Mouse (Mus musculus) neutrophil, adult 5-6 weeks (primary cell): Measurements from ENCODE around the gene Urad. TPM values are rescaled to one million over a fixed set of nuclear protein-coding genes. Genes with fewer than 3 reads are reported as not detected.

Experiments
- ATAC-seq: fragments of 151-379, 151-347 bp; 2 replicates; pipeline ENCODE4 v1.8.0; 2017; ENCODE audit warnings: mild to moderate bottlenecking, moderate TSS enrichment; ENCODE audit not compliant: insufficient number of reproducible peaks, poor library complexity, low FRiP score, severe bottlenecking; ENCODE audit errors: extremely low read depth
- total RNA-seq: library from RNA; stranded (forward); fragments of 200-1000 nt; gene quantifications from 2 replicates; pipeline ENCODE4 v1.2.3, GENCODE M21; 2017

The Urad gene
- total RNA-seq, 1 experiment from 2014 or later: not detected

DNA sequence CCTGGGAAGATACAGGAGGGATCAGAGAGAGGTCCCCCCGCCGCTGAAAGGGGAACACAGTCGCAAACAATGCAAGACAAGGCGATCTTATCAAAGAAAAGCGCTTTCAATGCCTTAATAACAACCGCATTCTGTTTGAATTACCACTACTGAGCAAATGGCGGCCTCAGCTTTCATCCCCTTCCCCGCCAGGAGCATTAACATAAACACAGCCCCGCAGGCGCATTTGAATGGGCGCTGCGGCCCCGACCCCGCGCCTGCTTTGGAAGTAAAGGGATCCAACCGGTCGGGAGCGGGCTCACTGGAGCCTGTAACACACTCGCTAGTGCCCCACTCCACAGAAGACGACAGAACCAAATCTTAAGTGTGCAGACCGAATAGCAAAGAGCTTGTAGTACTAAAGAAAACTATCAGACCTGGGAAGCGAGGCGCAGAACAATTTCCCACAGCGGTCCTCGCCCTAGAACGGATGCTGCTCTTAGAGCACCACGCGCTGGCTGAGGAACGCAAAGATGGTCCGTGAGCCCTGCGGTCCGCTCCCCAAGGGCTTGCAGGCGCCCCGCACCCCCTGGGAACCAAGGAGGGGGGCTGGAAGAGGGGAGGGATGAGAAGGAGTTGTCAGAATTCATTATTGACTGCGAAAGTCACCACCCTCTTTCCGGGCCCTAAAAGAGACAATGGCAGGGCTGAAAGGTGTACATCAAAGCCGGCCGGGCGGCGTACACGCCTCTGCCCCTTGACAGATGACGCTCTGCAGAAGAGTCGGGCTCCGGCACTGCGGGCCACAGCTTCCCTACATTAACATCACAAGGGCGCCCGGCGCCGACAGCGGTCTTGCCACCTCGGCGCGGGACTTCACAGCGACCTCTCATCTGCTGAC is 17.7 kb downstream of the Urad start:
- ATAC-seq: no peak

DNA sequence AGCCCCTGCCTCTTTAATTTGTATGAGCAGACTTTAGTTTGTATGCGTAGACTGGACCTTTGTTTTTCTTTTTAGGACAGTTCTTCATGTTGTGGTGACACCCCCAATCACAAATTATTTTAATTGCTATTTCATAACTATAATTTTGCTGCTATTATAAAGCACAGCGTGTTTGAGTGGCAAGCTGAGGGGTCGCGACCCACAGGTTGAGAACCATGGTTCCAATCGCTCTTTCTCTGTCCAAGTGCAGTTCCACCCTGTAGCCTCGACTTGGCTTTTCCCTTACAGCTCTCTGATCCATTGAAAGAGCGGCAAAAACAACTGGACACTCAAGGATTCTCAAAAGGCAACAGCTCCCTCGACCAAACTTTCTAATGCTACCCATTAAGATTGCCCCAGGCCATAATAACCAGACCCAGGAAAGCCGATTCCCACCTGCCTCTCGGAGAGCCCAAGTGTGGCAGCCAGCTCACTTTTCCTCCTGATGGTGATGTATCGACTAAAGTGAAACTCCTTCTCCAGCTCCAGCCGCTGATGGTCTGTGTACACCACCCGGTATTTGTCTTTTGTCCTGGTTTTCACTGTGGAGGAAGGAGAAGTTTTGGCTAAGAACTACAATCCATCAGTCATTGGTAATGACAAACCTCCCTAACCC is 19.4 kb downstream of the Urad start:
- no peak for ATAC-seq

DNA sequence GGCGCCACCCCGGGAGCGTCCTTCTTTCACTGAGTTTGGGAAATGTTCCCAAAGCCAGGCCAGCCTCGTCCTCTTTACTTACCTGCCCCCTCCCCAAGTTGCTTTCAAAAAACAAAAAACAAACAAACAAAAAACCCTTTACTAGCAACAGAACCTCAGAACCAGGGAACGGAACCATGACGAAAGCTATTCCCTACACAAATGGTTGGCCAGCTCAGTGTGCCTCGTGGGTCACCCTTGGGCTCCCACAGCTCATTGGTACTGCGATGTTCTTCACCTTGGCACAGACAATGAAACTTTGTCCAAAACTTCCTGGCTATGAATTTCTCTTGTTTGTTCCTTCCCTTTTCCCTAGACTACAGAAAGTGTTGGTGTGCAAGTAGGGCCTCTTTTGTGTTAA is 20.1 kb downstream of the Urad start:
- no peak for ATAC-seq

DNA sequence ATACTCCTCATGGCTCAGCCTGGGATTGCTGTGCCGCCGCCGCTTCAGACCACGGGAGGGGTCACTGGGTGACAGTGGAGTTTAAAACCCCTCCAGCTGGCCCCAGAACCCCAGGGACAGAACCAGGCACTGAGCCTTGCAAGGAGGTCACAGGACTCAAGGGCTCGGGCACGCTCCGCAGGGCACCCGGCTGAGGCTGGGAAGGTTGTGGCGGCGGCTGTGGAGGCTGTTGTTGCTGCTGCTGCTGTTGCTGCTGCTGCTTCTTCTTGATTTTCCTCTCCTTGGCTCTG is 20.5 kb downstream of the Urad start:
- no peak for ATAC-seq

DNA sequence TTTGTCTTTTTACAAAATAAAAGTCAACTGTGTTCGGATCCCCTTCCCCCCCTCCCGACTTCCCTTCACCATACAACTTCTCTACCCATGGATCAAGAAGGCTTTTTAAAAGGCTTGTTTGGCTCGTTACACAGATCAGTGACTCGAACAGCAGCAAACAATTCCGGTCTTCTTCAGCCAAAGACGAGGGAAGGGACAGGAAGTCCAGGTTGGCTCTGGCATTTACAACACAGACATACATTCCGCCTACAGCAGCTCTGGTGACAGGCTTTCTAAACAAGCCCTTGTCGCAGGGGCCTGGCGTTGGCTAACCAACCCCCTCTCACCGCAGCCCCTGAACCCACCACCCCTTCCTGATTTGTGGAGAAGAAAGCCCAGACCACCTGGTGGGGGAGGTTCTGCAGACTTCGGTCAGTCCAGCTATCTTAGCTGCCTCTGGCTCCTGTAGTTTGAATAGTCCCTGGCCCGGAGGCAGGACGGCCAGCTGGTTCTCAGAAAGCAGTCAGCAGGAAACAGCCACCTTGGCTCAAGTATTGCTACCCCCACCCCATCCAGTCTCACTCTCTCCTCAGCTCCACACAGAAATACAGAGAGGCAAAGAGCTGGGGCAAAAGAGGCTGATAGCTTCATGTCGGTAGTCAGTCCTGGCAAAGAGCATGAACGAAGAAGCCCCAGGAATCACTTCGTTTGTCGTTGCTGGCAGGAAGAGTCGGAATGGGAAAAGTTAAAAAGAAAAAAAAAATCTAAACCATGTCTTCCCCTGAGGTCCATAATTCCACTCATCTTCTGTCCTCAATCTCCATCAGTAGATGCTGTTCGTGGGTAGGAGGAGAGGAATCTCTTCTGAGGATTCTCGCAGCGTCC is 21.1 kb downstream of the Urad start:
- ATAC-seq: no peak

DNA sequence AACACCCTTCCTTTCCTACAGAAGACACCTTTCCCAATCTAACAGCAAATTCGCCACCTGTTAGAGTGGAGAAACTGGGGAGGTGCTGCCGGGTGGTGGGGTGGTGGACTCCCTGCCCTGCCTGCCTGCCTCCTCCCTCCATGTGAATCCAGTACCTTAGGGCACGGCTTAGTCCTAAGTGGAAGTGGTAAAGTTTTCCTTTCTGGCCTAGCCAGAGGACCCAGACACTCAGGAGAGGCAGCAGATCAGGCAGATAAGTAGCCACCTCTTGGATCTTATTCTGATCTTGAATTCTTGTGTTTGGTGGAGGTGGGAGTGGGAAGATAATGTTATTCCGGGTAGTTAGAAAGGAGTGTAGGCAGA is 22.3 kb downstream of the Urad start:
- no peak for ATAC-seq

DNA sequence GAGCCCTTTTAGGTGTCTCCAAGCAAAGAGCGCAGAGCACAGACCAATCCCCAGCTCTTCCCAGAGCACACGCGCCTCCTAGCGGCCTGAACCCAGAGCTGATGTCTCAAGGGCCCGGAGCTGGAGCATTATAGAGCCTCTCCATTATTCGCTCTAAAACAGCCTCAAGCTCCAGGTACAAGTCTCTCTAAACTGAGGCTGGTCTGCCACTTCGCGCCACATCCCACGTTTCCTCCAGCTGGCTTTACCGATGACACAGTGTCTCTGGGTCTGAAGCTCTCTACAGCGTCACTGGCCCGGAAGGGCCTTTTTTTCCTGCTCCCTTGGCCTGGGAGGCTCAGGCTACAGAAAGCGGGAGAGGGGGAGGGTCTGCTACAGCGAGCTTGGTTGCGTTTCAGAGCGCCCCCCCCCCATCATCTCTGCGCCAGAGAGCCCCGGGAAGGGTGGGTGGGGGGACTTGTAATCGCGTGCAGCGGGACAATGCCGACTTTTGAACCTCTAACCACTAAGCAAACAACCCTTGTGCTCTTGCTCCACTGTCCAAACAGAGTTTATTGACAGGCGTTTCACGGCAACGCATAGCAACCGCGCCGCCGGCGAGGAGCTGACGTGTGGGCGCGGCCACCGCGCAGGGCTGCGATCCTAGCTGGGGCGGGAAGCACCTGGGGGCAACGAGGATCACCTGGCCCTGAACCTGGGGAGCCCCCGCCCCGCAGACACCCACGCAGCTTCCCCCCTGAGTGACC is 22.8 kb downstream of the Urad start:
- peak; percentile 34; the same call in 1 of the 2 replicates for ATAC-seq

DNA sequence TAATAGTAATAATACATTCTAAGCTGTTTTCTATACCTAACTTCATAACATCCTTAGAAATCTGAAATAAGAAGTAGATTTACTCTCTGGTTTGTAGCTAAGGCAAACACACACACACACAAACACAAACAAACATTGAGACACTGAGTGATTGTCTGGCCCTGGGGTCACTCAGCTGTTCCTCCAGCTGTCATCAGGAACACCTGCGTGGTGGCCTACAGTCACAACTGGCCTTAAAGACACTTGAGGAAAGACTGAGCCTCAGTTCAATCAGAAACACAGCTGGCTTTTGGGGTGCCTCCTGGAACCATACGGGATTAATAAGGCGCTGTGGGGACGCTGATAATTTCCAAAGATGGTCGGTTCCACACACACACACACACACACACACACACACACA is 25.0 kb downstream of the Urad start:
- no peak for ATAC-seq

DNA sequence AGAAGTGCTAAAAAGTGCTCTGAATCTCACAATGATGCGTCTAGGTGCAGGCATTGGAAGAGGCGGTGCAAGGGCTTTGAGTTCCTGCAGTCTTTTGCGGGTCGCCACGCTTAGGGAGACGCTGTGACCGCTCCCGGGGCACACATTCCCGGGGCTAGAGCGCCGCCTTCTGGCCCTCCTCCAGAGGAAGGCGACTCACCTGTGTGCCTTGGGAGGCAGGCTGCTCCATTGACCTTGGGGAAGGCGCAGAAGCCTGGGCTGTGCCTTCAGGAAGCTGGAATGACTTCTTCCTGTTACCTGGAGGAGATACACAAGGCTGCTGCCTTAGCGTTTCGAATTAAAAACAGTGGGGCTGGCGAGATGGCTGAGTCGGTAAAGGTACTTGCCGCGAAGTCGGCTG is 28.1 kb downstream of the Urad start:
- no peak for ATAC-seq

DNA sequence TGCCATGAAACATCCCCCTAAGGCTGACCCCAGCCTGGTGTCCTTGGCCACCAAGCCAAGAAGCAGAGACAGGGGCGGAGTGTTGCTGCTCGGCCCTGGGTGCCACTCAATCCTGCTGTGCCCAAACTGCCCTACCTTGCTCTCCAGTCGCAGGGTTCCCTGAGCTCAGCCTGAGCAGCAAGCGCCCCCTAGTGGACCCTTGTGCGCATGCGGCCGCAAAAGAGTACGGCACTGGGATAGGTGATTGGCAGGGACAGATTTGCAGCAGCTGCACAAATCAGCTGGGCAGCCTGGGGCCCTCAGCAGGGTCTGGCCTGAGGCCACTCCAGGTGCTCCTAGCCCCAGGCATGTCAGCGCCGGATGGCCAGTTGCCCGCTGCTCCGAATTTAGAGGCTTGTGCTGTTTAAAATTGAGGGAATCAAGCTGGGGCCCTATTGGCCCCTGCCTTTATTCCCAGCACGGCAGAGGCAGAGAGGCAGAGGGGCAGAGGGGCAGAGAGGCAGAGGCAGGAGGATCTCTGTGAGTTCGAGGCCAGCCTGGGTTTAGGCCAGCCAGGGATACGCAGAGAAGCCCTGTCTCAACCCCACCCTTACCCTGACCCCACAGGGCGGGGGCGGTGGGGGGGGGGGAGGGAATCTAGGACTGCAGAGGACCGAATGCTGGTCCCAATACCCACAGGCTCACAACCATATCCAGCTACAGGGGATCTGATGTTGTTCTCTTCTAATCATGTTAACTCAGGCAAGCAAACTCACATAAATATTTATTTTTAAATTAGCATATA is 28.9 kb downstream of the Urad start:
- ATAC-seq: peak; percentile 64

DNA sequence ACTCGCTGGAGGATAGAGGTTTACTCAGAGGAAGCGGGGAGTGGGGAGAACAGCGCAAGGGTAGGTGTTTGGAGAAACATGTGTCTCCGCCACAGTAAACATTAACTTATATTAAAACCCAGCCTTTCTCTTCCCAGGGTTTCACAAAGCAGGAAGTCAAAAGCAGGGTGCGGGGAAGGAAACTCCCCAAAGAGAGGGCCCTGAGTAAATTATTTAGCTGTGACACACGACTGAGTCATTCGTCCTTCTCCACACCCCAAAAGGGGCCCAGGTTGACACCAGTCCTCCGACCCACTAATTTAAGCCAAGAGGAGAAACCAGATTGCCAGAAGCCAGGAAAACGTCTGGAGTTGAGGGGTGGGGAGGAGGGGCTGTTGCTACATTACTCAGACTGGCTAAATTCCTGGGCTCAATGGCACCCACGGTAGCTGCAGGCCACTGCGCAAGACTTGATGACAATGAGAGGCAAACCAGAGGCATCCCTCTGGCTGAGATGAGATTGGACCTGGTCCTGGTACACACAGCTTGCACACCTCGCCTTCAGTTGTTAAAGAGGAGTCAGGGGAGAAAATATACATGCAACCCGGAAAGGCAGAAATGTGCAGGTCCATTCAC is 29.6 kb downstream of the Urad start:
- no peak for ATAC-seq

DNA sequence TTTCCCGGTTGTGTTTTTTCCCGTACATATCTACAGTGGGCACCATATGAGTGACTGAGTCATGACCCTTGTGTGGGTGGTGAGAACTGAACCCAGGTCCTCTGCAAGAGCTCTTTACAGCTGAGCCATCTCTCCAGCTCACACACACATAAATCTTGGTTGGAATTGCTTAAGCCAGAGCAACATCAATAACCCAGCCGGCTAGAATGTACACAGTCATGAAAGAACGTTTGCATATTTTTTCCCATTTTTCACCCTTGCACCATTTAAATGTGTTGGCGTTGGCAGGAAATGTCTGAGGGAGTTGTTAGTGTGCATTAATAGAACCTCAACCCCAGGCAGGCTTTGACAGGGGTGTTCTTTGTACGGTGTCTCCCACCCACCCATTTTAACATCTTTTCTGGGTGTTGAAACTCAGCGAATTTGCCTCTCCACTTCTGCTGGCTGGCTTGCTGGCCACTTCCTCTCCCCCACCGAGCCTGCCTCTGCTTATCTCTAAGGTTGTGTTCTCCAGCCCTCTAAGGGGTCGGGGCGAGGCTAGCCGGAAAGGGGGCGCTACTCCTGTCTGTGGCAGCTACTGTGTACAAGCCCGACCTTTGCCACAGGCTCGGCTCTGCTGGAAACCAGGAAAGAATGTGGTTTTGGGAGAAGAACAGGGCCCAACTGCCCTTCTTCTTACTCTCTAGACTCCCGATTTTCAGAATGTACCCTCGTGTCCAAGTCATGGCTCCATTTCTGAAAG is 30.3 kb downstream of the Urad start:
- no peak for ATAC-seq

DNA sequence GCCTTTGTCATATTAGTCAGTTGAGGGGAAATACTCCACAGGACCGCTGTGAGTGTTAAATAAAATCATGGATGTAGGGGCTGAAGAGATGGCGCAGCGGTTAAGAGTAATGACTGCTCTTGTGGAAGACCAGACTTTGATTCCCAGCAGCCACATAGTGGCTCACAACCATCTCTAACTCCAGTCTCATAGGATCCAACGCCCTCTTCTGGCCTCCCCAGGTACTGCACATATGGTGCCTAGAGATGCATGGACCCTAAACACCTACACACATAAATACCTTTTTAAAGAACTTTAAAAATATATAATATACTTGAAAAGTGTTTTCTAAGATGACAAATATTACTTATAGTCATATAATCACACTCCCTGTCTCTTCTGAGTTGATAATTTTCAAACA is 37.9 kb downstream of the Urad start:
- no peak for ATAC-seq

DNA sequence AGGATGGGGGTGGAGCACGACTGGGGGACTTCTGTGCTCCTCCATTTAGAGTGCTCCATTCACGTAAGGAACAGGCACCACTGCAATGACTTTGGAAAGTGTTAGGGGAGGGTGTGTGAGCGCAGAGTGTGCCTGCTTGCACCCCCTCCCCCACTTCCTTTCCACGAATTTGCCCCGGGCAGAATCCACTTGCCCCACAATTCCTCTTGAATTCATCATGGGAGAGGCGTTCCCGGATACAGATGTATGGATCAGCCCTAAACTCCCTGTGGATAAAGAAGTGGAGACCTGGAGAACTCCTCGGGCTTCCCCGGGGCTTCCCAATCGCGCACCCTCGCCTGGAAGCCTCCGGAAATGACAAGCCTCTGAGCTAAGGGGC is 44.7 kb downstream of the Urad start:
- no peak for ATAC-seq

DNA sequence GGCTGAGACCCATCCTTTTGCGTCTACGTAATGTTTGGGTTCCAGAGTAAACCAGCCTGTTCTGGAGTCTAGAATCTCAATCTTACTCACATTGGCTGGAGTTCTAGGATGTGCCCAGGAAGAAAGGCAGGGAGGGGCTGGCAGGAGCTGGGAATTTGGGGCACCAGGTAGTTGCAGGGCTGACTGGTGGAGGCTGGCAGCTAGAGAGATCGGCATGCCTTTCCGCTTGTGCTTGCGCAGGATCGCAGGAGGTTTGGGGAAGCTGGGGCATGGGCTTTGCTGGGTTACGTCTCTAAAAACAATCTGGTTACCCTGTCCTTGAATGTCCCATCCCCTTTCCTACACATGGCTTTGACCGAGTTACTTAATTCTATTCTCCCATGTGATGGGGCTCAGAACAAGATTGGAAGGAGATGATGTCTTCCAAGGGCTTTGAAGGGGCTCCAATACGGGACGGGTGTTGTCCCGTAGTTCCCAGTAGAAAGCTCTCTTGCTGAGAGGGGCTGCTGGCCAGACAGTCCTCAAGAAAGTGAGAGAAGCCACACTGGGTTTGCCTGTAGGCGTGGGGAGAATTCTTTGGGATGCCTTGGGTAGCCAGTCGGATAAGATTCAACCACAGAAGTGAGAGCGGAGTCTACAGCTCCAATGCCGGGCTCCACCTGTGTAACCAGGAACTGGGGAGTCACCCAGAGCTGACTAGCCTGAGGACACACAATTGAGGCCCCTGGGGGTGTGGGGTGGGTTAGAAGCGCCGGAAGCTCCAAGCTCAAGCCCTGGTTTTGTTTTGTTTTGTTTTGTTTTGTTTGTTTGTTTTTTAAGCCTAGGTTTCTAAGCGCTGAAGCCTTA is 45.3 kb downstream of the Urad start:
- no peak for ATAC-seq

DNA sequence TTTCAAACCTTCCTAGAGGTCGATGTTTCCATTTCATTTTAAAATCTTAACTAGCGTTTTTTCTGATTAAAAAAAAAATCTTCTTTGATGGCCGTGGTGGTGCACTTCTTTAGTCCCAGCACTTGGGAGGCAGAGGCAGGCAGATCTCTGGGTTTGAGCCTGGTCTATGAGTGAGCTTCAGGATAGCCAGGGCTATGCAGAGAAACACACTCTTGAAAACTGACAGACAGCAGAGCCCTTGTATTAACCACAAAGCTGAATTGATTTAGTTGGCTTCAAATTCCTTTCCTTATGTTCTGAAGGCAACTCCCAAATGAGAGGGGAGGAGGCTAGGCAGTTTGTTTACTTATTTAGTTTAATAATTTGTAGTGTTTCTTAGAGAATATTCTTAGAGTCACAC is 46.5 kb downstream of the Urad start:
- ATAC-seq: no peak
